ENCODE assay signal across 10 mouse cellular contexts in the genomic region with DNA sequence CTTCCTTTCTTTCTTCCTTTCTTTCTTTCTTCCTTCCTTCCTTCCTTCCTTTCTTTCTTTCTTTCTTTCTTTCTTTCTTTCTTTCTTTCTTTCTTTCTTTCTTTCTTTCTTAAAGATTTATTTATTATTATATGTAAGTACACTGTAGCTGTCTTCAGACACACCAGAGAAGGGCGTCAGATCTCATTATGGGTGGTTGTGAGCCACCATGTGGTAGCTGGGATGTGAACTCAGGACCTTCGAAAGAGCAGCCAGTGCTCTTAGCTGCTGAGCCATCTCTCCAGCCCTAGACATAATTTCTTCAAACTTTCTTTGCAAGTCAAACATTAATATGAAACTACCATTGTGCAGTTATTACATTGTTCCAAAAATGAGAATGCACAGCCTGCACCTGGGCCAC. TPM values are rescaled to one million over a fixed set of nuclear protein-coding genes. Genes with fewer than 3 reads are reported as not detected.
"Had no signal": no experiment of that assay in that cellular context is flagged by ENCODE, and none has a peak within 500 bp of the region (broad histone marks: within the 10 kb centered on the region; RNA-seq: fewer than 3 reads in every experiment).

No protein-coding gene starts in this region.

RNA-seq across cellular contexts. Expression of a gene that starts 49.7 kb away (rescaled TPM):
- total RNA-seq: megakaryocyte-erythroid progenitor cell, adult 5-6 weeks had no signal
- polyA plus RNA-seq: lung, embryonic 14.5 days; lung, embryonic 16.5 days; midbrain, embryonic 10.5 days; midbrain, embryonic 14.5 days; midbrain, embryonic 16.5 days; neural tube, embryonic 11.5 days; neural tube, embryonic 13.5 days; neural tube, embryonic 15.5 days; stomach, embryonic 14.5 days had no signal
